Mouse (Mus musculus) layer of hippocampus, adult 18-20 months (tissue): ENCODE measurements around the gene Rab31. TPM values are rescaled to one million over a fixed set of nuclear protein-coding genes. Genes with fewer than 3 reads are reported as not detected.

ENCODE experiments used
- total RNA-seq, 2 experiments: library from RNA; stranded (reverse); gene quantifications; 2 replicates each; pipeline ENCODE4 v1.2.3; 2021

Gene Rab31
- total RNA-seq, 2 experiments from 2014 or later: 52.0 to 55.6 TPM

Other genes starting within 250 kb of the Rab31 start
- 1 to 10 TPM in 1 of 2 experiments, under 1 TPM in 1; 0.89 to 1.7 TPM for gene Tmem232, start 232.0 kb downstream of the Rab31 start, total RNA-seq
- gene Vapa, start 159.2 kb downstream of the Rab31 start, total RNA-seq: 100 to 1,000 TPM; 129 to 132 TPM
- gene Txndc2, start 130.6 kb downstream of the Rab31 start, total RNA-seq: not detected
- gene Ppp4r1, start 9.8 kb upstream of the Rab31 start, total RNA-seq: 10 to 100 TPM; 26.3 to 36.5 TPM
- 10 to 100 TPM; 67.1 to 67.7 TPM for gene Ralbp1, start 113.0 kb upstream of the Rab31 start, total RNA-seq
- 10 to 100 TPM; 27.1 to 27.6 TPM for gene Twsg1, start 178.5 kb upstream of the Rab31 start, total RNA-seq